Mouse (Mus musculus) v-Abl transformed pro-B cells (cell line): ENCODE measurements around the gene Crot.
"Not testable (repeated sequence)": the region's sequence is repeated elsewhere in the genome, so short reads cannot be mapped to it uniquely, and the experiment has no call there.

Source experiments
- in situ Hi-C, 2 experiments: fragments of 400-800 bp; cut with MboI; formaldehyde crosslinking; loops; one replicate each; pipeline ENCODE4 v1.15.1; 2025; ENCODE audit not compliant: unreplicated experiment in 2 of 2

Crot gene

GRCm38 (mm10) chr5:8999108-8999507 is 2.0 kb upstream of the Crot start:
- in situ Hi-C loops, result loop anchor here (10.0 kb wide), 2 partner anchors 46 to 116 kb away; no protein-coding TSS in a partner anchor

GRCm38 (mm10) chr5:8997513-8997895 is 380 bp upstream of the Crot start:
- in situ Hi-C loops, result loop anchor here (10.0 kb wide), 2 partner anchors 47 to 117 kb away; no protein-coding TSS in a partner anchor

GRCm38 (mm10) chr5:8995966-8996685 is 998 bp downstream of the Crot start:
- in situ Hi-C loops, result loop anchor here (10.0 kb wide), 2 partner anchors 49 to 119 kb away; no protein-coding TSS in a partner anchor

GRCm38 (mm10) chr5:8991626-8992025 is 5.5 kb downstream of the Crot start:
- in situ Hi-C loops, result loop anchor here (10.0 kb wide), 2 partner anchors 53 to 123 kb away; no protein-coding TSS in a partner anchor

DNA sequence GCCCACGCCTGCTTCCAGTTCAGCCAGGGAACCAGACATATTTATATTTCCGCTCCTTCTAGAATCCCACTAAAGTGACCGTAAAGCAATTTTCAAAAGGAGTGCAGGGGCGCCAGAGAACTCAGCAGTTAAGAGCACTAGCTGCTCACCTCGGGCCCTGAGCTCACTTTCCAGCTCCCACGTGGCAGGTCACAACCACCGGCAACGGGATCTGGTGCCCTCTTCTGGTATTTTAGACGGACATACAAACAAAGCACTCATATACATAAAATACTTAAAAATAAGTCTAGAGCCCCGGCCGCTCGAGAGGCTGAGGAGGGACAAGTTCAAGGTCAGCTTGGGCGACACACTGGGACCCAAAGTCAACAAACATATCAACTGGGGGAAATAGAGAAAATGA is 6.6 kb downstream of the Crot start:
- in situ Hi-C loops, result loop anchor here (10.0 kb wide), 2 partner anchors 54 to 124 kb away; no protein-coding TSS in a partner anchor

GRCm38 (mm10) chr5:8987925-8988324 is 9.2 kb downstream of the Crot start:
- in situ Hi-C loops, result no loop called here

GRCm38 (mm10) chr5:8985470-8985869 is 11.7 kb downstream of the Crot start:
- in situ Hi-C loops, result no loop called here

- in situ Hi-C loops, result loop anchor here in 1 of 2 experiments (5.0 kb wide), 1 partner anchor 42 kb away; no protein-coding TSS in a partner anchor
Observed at GRCm38 (mm10) chr5:8974721-8975120, 22.4 kb downstream of the Crot start.

DNA sequence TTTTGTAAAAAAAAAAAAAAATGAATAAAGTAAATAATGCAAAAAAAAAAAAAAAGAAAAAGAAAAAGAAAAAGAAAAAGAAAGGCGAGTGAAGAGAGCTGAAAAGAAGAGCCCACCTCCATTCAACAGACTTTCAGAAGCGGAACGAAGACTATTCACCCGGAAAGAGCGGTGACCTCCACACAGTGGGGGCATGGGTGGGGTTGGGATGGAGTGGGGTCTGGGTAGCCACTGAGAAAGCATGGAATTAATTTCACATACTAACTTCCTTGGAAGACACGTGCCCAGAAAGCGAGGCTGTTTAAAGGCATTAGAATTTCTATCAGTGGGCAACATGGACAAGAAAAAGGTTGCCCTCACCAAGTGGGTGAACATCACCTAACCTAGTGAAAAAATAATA is 24.8 kb downstream of the Crot start:
- in situ Hi-C loops, result loop anchor here in 1 of 2 experiments (5.0 kb wide), 1 partner anchor 40 kb away; no protein-coding TSS in a partner anchor

DNA sequence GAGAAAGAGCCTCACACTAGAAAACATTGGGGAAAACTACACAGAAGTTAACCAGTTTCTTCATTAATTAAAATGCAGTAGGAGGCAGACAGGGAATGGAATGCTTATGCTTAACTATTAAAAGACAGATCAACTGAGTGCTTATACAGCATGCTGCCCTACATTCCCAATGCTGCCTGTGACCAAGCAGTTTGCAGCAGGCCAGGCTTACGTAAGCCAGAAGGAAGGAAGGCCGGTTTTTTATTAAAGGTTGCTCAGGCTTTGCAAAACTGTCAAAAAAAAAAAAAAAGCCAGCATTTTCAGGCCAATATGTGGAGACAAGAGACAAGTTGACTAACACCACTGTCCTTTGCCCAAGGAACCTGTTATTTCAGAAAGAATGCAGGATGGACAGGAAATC is 26.4 kb downstream of the Crot start:
- in situ Hi-C loops, result loop anchor here in 1 of 2 experiments (5.0 kb wide), 1 partner anchor 38 kb away; no protein-coding TSS in a partner anchor

GRCm38 (mm10) chr5:8964487-8964886 is 32.6 kb downstream of the Crot start:
- in situ Hi-C loops, result loop anchor here in 1 of 2 experiments (10.0 kb wide), 1 partner anchor 160 kb away; no protein-coding TSS in a partner anchor

- in situ Hi-C loops, result loop anchor here in 1 of 2 experiments (10.0 kb wide), 1 partner anchor 164 kb away; no protein-coding TSS in a partner anchor
Observed at GRCm38 (mm10) chr5:8960534-8960933, 36.6 kb downstream of the Crot start.

GRCm38 (mm10) chr5:8955544-8955943 is 41.6 kb downstream of the Crot start:
- in situ Hi-C loops, result no loop called here

DNA sequence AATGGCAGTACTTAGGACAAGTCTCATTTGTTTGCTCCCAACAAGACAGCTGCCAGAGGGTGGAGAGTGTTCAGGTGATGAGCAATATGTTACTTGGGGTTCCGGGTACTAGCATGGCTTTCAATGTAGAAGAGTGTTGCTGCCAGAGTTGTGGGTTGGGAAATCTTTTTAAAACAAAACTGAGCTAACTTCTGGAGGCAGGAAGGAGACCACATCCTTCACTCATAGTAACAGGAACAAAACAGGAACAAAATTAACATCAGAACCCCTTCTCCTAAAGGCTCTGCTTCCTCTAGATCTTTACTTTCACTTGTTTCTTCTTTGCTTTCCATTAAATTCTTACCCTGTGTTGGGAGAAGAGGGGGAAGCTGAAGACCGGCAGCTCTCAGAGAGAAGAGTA is 43.5 kb downstream of the Crot start:
- in situ Hi-C loops, result no loop called here

GRCm38 (mm10) chr5:8947423-8948110 is 49.6 kb downstream of the Crot start:
- in situ Hi-C loops, result no loop called here

GRCm38 (mm10) chr5:8943836-8944235 is 53.3 kb downstream of the Crot start:
- in situ Hi-C loops, result no loop called here

- in situ Hi-C loops, result not testable (repeated sequence)
Observed at GRCm38 (mm10) chr5:8941266-8941665, 55.9 kb downstream of the Crot start.

DNA sequence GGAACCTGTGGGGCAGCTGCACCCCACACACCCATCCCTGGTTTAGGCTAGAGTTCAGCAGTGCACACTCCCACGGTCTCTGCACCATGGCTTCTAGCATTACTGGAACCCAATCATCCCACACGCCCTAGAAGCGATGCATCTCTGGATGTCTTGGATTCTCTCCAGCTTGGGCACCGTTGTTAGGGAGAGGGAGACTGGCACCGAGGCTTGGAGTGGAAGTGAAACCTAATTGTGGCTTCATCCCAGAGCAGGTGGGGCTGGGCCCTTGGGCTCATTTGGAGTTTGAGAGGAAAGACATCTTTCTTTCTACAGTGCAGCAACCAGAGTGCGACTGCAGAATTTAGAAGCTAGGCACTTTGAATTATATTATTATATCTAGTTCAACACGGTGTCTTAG is 59.2 kb downstream of the Crot start:
- in situ Hi-C loops, result no loop called here

- in situ Hi-C loops, result no loop called here
Observed at GRCm38 (mm10) chr5:8928440-8928839, 68.7 kb downstream of the Crot start.

GRCm38 (mm10) chr5:8917069-8917468 is 80.1 kb downstream of the Crot start:
- in situ Hi-C loops, result no loop called here

DNA sequence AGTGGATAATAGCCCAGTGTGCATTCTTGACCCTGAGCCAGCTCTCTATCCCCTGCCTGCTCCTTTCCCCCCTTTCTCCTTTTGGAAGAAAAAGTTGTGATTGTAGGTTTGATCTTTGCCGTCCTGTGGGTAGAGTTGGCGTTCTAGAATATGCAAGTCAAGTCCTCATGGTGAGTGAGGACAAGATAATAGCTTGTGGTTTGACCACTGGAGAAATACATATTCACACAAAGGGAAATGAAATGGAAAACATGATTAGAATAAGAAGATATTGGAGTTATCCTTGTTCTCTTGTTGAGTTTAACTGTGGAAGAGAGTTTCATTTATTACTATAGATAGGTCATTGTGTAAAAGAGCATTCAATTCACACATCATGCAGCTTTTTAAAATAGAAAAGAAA is 80.7 kb downstream of the Crot start:
- in situ Hi-C loops, result no loop called here
